ENCODE assay signal across 26 mouse cellular contexts in the genomic region with DNA sequence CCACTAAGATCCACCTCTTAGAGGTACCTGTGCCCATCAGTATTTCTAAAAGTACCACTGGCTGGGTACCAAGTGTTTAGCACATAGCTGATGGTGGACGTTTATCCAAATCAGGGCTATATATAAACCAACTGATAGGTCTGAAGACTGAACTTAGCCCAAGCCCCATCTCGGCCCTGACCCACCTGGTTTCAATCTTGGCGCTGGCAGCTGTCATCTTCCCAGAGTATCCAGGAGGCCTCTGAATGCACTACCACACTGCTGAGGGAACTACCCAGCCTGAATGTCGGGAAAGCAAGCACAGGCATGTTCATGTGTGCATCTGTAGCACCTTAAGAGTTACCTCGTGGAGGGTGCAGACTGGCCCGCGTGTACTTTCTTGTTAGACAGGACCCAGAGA.
DNase-seq lines count a peak whose midpoint lies in the region; ATAC-seq lines count a peak whose summit lies in the region.
"Had no signal": no experiment of that assay in that cellular context is flagged by ENCODE, and none has a peak within 500 bp of the region (broad histone marks: within the 10 kb centered on the region; RNA-seq: fewer than 3 reads in every experiment).

No protein-coding gene starts in this region.

- 0 out of 2 replicates have a peak overlapping the region, but pooled peaks have one; percentile 22 for H3K27ac ChIP-seq in heart, embryonic 12.5 days (ENCODE audit: poor library complexity, severe bottlenecking)
- H3K27ac ChIP-seq in heart, embryonic 15.5 days = peak overlapping the region; percentile 62
- no peak overlapping the region for H3K27ac ChIP-seq in embryonic facial prominence, embryonic 14.5 days (replicated peaks; ENCODE audit: low read depth, low read length)
- H3K27ac ChIP-seq: embryonic facial prominence, embryonic 13.5 days; forebrain, embryonic 10.5 days; forebrain, embryonic 13.5 days; hindbrain, embryonic 10.5 days; hindbrain, embryonic 14.5 days had no signal

- no peak overlapping the region for H3K4me3 ChIP-seq in heart, embryonic 12.5 days
- H3K4me3 ChIP-seq in heart, embryonic 15.5 days = no peak overlapping the region
- H3K4me3 ChIP-seq in embryonic facial prominence, embryonic 14.5 days (ENCODE audit: low read depth, low read length) = no peak overlapping the region
- H3K4me3 ChIP-seq: embryonic facial prominence, embryonic 13.5 days; forebrain, embryonic 10.5 days; forebrain, embryonic 13.5 days; hindbrain, embryonic 10.5 days had no signal

- no peak overlapping the region for H3K4me2 ChIP-seq in heart, embryonic 12.5 days
- peak overlapping the region; percentile 17; the same call in 1 of the 2 replicates for H3K4me2 ChIP-seq in heart, embryonic 15.5 days
- H3K4me2 ChIP-seq in embryonic facial prominence, embryonic 14.5 days (ENCODE audit: low read depth, low read length) = no peak overlapping the region
- H3K4me2 ChIP-seq: embryonic facial prominence, embryonic 13.5 days; forebrain, embryonic 13.5 days; hindbrain, embryonic 14.5 days had no signal

- no peak for ATAC-seq in heart, embryonic 12.5 days (ENCODE audit: insufficient number of reproducible peaks, low FRiP score)
- ATAC-seq in heart, embryonic 15.5 days (replicated peaks; ENCODE audit: insufficient number of reproducible peaks, insufficient read depth, low FRiP score, low read depth) = peak; percentile 58; the same call in 1 of the 2 replicates
- no peak for ATAC-seq in embryonic facial prominence, embryonic 14.5 days (ENCODE audit: low read depth)
- ATAC-seq: forebrain, embryonic 13.5 days; forebrain, embryonic 16.5 days; intestine, postnatal 0 days; Patski had no signal

- H3K9me3 ChIP-seq in heart, embryonic 12.5 days (replicated peaks) = peaks cover 4% of the 10 kb centered on the region
- H3K9me3 ChIP-seq in heart, embryonic 15.5 days (replicated peaks) = no peaks in the 10 kb centered on the region
- H3K9me3 ChIP-seq in embryonic facial prominence, embryonic 14.5 days (ENCODE audit: control insufficient read depth, low read length) = peaks cover 5% of the 10 kb centered on the region

- H3K4me1 ChIP-seq in heart, embryonic 12.5 days (replicated peaks) = peaks cover 34% of the 10 kb centered on the region
- peaks cover 24% of the 10 kb centered on the region for H3K4me1 ChIP-seq in heart, embryonic 15.5 days (replicated peaks)
- no peaks in the 10 kb centered on the region for H3K4me1 ChIP-seq in embryonic facial prominence, embryonic 14.5 days (ENCODE audit: control insufficient read depth, insufficient read depth, low read length)
- H3K4me1 ChIP-seq: forebrain, embryonic 10.5 days; forebrain, embryonic 13.5 days; hindbrain, embryonic 10.5 days had no signal

- no peaks in the 10 kb centered on the region for H3K36me3 ChIP-seq in heart, embryonic 12.5 days
- H3K36me3 ChIP-seq in heart, embryonic 15.5 days = no peaks in the 10 kb centered on the region
- no peaks in the 10 kb centered on the region for H3K36me3 ChIP-seq in embryonic facial prominence, embryonic 14.5 days (ENCODE audit: control insufficient read depth, insufficient read depth, low read length)
- H3K36me3 ChIP-seq: embryonic facial prominence, embryonic 13.5 days; forebrain, embryonic 10.5 days; G1E; hindbrain, embryonic 10.5 days had no signal

- DNase-seq in heart, adult 18-20 months = no peak
- DNase-seq in heart, postnatal 14 days = no peak
- DNase-seq in heart, postnatal 10 days = peak; percentile 17 to 18
- DNase-seq in heart, adult 11 months = no peak
- peak; percentile 18 for DNase-seq in embryonic facial prominence, embryonic 14.5 days (ENCODE audit: low spot score)
- DNase-seq: adrenal gland, postnatal 10 days; adrenal gland, postnatal 36 days; B cell, adult 2 months; cerebellum, adult 18-20 months; cerebellum, adult 9-10 months; cerebellum, postnatal 14 days; gastrocnemius, postnatal 10 days; gastrocnemius, postnatal 36 days; kidney, adult 2 months had no signal

- WGBS in heart, embryonic 12.5 days = 43% methylated on average over 7 of the region's 7 CpGs
- 31% methylated on average over 7 of the region's 7 CpGs for WGBS in heart, embryonic 15.5 days
- WGBS in embryonic facial prominence, embryonic 14.5 days = 51% methylated on average over 7 of the region's 7 CpGs

- H3K9ac ChIP-seq in heart, embryonic 12.5 days = no peak overlapping the region
- H3K9ac ChIP-seq in heart, embryonic 15.5 days = no peak overlapping the region
- H3K9ac ChIP-seq in embryonic facial prominence, embryonic 14.5 days (ENCODE audit: low read depth, low read length) = no peak overlapping the region
- H3K9ac ChIP-seq: embryonic facial prominence, embryonic 13.5 days; forebrain, embryonic 13.5 days; hindbrain, embryonic 14.5 days had no signal

- no peaks in the 10 kb centered on the region for H3K27me3 ChIP-seq in heart, embryonic 12.5 days (replicated peaks)
- H3K27me3 ChIP-seq in heart, embryonic 15.5 days = no peaks in the 10 kb centered on the region
- no peaks in the 10 kb centered on the region for H3K27me3 ChIP-seq in embryonic facial prominence, embryonic 14.5 days (replicated peaks; ENCODE audit: control insufficient read depth, insufficient read depth, low read length)
- H3K27me3 ChIP-seq: CH12.LX; embryonic facial prominence, embryonic 13.5 days; forebrain, embryonic 13.5 days; Patski had no signal

- intact Hi-C loops in heart, postnatal 14 days (cut with DNase I) = no loop called here
- intact Hi-C loops in heart, postnatal 10 days (cut with DNase I) = no loop called here

Comparison
In these comparisons a context has a peak if more than half of its experiments do, and no peak if none do; other contexts are left out.
1. DNase-seq: peak in heart, postnatal 10 days (2 of 2) and embryonic facial prominence, embryonic 14.5 days (single experiment); none in heart, adult 18-20 months (0 of 2), heart, postnatal 14 days (0 of 2) and heart, adult 11 months (single experiment).